Mouse (Mus musculus): ENCODE data around the gene Cog1. TPM values are rescaled to one million over a fixed set of nuclear protein-coding genes. Genes with fewer than 3 reads are reported as not detected.

The Cog1 gene
- polyA plus RNA-seq, 1 experiment from 2014 or later: 30.1 TPM

DNA sequence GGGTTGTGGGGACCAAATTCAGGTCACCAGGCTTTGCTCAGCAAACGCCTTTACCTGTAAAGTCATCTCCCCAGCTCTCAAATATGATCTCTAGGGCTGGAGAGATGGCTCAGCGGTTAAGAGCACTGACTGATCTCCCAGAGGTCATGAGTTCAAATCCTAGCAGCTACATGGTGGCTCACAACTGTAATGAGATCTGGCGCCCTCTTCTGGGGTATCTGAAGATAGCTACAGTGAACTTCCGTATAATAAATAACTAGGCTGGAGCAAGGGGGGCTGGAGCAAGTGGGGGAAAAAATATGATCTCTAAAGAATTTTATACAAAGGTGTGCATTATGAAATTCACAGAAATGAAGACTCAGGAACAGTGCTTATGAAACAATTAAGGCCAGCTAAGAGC is 21.2 kb upstream of the Cog1 start:
- Histone ChIP-seq H3K9me3 (ENCODE audit: control insufficient read depth, low read length) (no peaks in the 10 kb centered on the region), H3K4me1 (ENCODE audit: control insufficient read depth, insufficient read depth, low read length) (no peaks in the 10 kb centered on the region), H3K4me2 (no peak overlapping the region), H3K4me3 (ENCODE audit: low read depth, low read length) (no peak overlapping the region), H3K27ac (ENCODE audit: low read depth, low read length) (no peak overlapping the region), H3K9ac (ENCODE audit: low read length) (no peak overlapping the region), H3K36me3 (ENCODE audit: control insufficient read depth, insufficient read depth, low read length) (0 out of 2 replicates have a peak, but pooled peaks cover 2% of the 10 kb centered on the region), H3K27me3 (ENCODE audit: control insufficient read depth, insufficient read depth, low read length) (no peaks in the 10 kb centered on the region)
- peak; percentile 82 for DNase-seq (ENCODE audit: low spot score, missing footprints)
- WGBS: 53% methylated on average over 4 of the region's 4 CpGs
- no peak for ATAC-seq (ENCODE audit: low FRiP score)

DNA sequence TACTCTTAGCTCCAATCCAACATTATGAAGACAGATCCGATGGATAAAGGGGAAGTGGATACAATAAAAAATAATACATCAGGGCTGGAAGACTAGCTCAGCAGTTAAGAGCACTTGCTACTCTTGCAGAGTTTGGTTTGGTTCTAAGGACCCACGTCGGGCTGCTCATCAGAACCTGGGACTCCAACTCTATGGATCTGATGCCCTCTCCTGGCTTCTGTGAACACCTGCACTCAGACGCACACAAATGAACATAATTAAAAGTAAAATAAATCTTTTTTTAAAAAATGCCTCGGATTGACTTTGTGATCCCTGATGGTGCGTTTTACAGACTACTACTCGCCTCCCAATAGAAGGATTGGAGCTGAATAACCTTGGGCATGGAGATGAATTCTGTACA is 18.3 kb upstream of the Cog1 start:
- ATAC-seq (ENCODE audit: low FRiP score) (no peak), DNase-seq (ENCODE audit: low spot score, missing footprints) (no peak)
- no peak overlapping the region for H3K9ac ChIP-seq (ENCODE audit: low read length)
- H3K27me3 ChIP-seq (ENCODE audit: control insufficient read depth, insufficient read depth, low read length): no peaks in the 10 kb centered on the region
- H3K4me1 ChIP-seq (ENCODE audit: control insufficient read depth, insufficient read depth, low read length): no peaks in the 10 kb centered on the region
- 62% methylated on average over 7 of the region's 7 CpGs for WGBS
- no peaks in the 10 kb centered on the region for H3K36me3 ChIP-seq (ENCODE audit: control insufficient read depth, insufficient read depth, low read length)
- no peak overlapping the region for H3K4me3 ChIP-seq (ENCODE audit: low read depth, low read length)
- H3K9me3 ChIP-seq (ENCODE audit: control insufficient read depth, low read length): no peaks in the 10 kb centered on the region
- H3K27ac ChIP-seq (ENCODE audit: low read depth, low read length): no peak overlapping the region
- H3K4me2 ChIP-seq: no peak overlapping the region

DNA sequence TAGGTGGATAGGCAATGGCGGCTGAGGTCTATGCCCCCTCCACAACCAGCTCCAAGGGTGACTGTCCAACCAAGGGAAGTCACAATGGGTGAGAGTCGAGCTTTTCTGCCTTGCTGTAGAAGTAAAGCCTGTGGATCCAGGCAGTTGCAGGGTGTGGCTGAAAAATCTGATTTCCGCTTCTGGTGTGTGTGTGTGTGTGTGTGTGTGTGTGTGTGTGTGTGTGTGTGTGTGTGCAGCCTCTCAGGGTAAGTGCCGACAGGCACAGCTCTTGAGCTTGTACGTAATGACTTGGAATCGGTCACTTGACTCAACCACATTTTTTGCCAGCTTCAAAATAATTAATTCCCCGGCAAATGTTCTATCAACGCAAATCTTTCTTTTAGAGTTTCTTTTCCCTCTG is 17.7 kb upstream of the Cog1 start:
- Histone ChIP-seq H3K4me2 (no peak overlapping the region), H3K27me3 (ENCODE audit: control insufficient read depth, insufficient read depth, low read length) (no peaks in the 10 kb centered on the region), H3K36me3 (ENCODE audit: control insufficient read depth, insufficient read depth, low read length) (no peaks in the 10 kb centered on the region), H3K9me3 (ENCODE audit: control insufficient read depth, low read length) (no peaks in the 10 kb centered on the region), H3K4me1 (ENCODE audit: control insufficient read depth, insufficient read depth, low read length) (no peaks in the 10 kb centered on the region), H3K27ac (ENCODE audit: low read depth, low read length) (no peak overlapping the region), H3K4me3 (ENCODE audit: low read depth, low read length) (no peak overlapping the region), H3K9ac (ENCODE audit: low read length) (no peak overlapping the region)
- ATAC-seq (ENCODE audit: low FRiP score) (no peak), DNase-seq (ENCODE audit: low spot score, missing footprints) (no peak)
- WGBS: 89% methylated on average over 8 of the region's 8 CpGs

DNA sequence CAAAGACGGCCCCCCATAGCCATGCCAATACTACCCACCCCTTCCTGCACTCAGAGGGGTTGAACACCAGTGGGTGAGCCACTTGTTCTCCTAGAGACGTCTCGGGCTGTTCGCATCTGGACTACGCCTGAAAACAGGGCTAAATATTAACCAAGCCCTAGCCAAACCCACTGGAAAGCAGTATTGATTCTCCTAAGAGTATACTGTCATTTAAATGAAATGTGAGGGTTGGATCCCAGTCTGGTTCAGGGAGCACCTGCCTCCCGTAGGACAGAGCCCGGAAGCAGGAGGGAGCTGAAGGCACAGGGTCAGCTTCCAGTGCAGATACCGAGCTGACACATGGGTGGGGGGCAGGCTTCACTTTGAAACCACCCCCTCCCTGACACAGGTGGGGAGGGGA is 17.1 kb upstream of the Cog1 start:
- Histone ChIP-seq H3K27me3 (ENCODE audit: control insufficient read depth, insufficient read depth, low read length) (no peaks in the 10 kb centered on the region), H3K4me2 (no peak overlapping the region), H3K4me3 (ENCODE audit: low read depth, low read length) (no peak overlapping the region), H3K36me3 (ENCODE audit: control insufficient read depth, insufficient read depth, low read length) (no peaks in the 10 kb centered on the region), H3K9me3 (ENCODE audit: control insufficient read depth, low read length) (no peaks in the 10 kb centered on the region), H3K9ac (ENCODE audit: low read length) (no peak overlapping the region), H3K27ac (ENCODE audit: low read depth, low read length) (no peak overlapping the region), H3K4me1 (ENCODE audit: control insufficient read depth, insufficient read depth, low read length) (no peaks in the 10 kb centered on the region)
- 81% methylated on average over 8 of the region's 8 CpGs for WGBS
- no peak for DNase-seq (ENCODE audit: low spot score, missing footprints)
- no peak for ATAC-seq (ENCODE audit: low FRiP score)

DNA sequence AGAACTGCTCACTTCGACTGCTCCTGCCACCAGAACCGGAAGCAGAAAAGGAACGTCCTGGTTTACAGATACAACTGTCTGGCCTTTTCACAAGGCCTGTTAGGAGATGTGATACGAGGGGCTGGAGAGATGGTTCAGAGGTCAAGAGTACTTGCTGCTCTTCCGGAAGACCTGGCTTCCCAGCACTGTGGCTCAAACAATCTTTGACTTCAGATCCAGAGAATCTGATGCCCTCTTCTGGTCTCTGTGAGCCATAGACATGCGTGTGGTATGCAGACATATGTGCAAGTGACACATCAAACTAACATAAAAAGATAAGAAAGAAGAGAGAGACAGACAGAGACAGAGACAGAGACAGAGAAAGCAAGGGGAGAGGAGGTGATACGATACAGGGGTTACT is 16.7 kb upstream of the Cog1 start:
- ATAC-seq (ENCODE audit: low FRiP score): no peak

DNA sequence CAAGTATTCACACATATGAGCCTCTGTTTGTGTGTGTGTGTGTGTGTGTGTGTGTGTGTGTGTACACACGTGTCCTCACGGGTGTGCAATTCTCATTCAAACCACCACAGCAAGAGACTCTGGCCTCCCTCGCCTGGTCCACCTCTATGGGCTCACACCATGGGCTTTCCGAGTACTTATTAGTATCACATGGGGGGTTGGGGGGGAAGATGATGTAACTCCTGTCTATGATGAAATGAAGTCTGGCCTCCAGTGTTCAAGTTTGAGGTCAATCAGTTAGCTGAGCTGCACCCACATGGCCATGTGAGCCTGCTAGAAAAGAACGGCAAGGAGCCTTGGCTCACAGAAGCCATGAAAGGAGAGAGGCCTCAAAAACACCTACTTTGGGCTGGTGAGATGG is 15.6 kb upstream of the Cog1 start:
- no peaks in the 10 kb centered on the region for H3K27me3 ChIP-seq (ENCODE audit: control insufficient read depth, insufficient read depth, low read length)
- H3K4me3 ChIP-seq (ENCODE audit: low read depth, low read length): no peak overlapping the region
- H3K9me3 ChIP-seq (ENCODE audit: control insufficient read depth, low read length): no peaks in the 10 kb centered on the region
- no peak overlapping the region for H3K4me2 ChIP-seq
- no peaks in the 10 kb centered on the region for H3K4me1 ChIP-seq (ENCODE audit: control insufficient read depth, insufficient read depth, low read length)
- DNase-seq (ENCODE audit: low spot score, missing footprints): no peak
- H3K36me3 ChIP-seq (ENCODE audit: control insufficient read depth, insufficient read depth, low read length): no peaks in the 10 kb centered on the region
- no peak overlapping the region for H3K9ac ChIP-seq (ENCODE audit: low read length)
- WGBS: 93% methylated on average over 5 of the region's 5 CpGs
- no peak overlapping the region for H3K27ac ChIP-seq (ENCODE audit: low read depth, low read length)
- ATAC-seq (ENCODE audit: low FRiP score): no peak

More for the DNA sequence above, 16.7 kb upstream of the Cog1 start:
- Histone ChIP-seq H3K9ac (ENCODE audit: low read length) (no peak overlapping the region), H3K4me2 (no peak overlapping the region), H3K27ac (ENCODE audit: low read depth, low read length) (no peak overlapping the region), H3K27me3 (ENCODE audit: control insufficient read depth, insufficient read depth, low read length) (no peaks in the 10 kb centered on the region), H3K9me3 (ENCODE audit: control insufficient read depth, low read length) (no peaks in the 10 kb centered on the region), H3K4me1 (ENCODE audit: control insufficient read depth, insufficient read depth, low read length) (no peaks in the 10 kb centered on the region), H3K36me3 (ENCODE audit: control insufficient read depth, insufficient read depth, low read length) (no peaks in the 10 kb centered on the region), H3K4me3 (ENCODE audit: low read depth, low read length) (no peak overlapping the region)
- 86% methylated on average over 7 of the region's 7 CpGs for WGBS
- no peak for DNase-seq (ENCODE audit: low spot score, missing footprints)

DNA sequence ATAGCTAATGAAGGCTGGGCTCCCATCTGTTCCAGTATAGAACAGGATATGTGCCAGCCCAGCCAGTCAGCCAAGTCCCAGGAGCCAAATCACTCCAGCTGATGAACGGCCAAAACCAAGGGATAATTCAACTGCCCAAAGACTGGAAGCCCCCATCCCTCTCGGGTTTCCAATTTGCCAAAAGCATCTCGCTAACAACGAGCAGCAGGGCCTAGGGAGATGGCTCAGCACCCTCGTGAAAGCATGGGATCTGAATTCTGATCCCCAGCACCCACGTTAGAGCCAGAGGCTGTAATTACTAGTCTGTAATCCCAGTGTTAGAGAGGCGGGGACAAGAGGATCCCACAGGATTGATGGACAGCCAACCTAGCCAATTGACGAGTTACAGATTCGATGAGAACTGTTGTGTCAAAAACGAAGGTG is 14.3 kb upstream of the Cog1 start:
- no peaks in the 10 kb centered on the region for H3K4me1 ChIP-seq (ENCODE audit: control insufficient read depth, insufficient read depth, low read length)
- ATAC-seq (ENCODE audit: low FRiP score) (no peak), DNase-seq (ENCODE audit: low spot score, missing footprints) (no peak)
- H3K9me3 ChIP-seq (ENCODE audit: control insufficient read depth, low read length): no peaks in the 10 kb centered on the region
- no peaks in the 10 kb centered on the region for H3K36me3 ChIP-seq (ENCODE audit: control insufficient read depth, insufficient read depth, low read length)
- no peak overlapping the region for H3K27ac ChIP-seq (ENCODE audit: low read depth, low read length)
- no peak overlapping the region for H3K9ac ChIP-seq (ENCODE audit: low read length)
- H3K4me2 ChIP-seq: no peak overlapping the region
- no peak overlapping the region for H3K4me3 ChIP-seq (ENCODE audit: low read depth, low read length)
- no peaks in the 10 kb centered on the region for H3K27me3 ChIP-seq (ENCODE audit: control insufficient read depth, insufficient read depth, low read length)
- WGBS: 77% methylated on average over 10 of the region's 10 CpGs

DNA sequence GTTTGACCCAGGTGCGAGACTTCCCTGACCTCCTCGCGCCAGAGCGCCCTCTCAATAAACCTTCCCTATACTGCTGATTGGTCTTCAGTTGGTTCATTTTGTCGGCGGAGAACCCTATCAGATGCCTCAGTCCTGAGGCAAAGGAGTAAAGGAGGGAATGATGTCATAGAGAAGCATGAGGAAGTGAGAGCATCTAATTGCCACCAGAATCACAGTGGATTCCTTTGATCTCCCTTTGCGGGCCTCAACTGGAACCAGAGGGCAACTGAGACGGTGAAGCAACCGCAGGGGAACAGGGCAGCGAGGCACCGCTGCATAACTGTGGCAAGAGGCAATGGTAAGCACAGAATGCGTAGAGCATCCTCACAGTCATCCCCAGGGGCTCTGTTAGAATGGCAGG is 10.3 kb upstream of the Cog1 start:
- 93% methylated on average over 12 of the region's 12 CpGs for WGBS
- no peaks in the 10 kb centered on the region for H3K4me1 ChIP-seq (ENCODE audit: control insufficient read depth, insufficient read depth, low read length)
- no peak for DNase-seq (ENCODE audit: low spot score, missing footprints)

DNA sequence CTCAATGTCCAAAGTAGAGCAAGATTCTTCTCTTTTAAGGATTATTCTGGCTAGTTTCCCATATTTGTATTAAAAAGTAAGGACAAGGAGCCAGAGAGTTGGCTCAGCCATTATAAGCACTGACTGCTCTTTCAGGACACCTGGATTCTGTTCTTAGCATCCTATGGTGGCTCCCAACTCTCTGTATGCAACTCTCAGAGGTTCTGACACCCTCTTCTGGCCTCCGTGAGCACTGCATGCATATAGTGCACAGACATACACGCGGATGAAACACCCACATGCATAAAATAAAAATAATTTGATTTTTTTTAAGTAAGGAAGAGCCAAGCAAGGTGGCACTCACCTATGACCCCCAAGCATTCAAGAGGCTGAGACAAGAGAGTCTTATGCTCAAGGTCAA is 3.8 kb upstream of the Cog1 start:
- Histone ChIP-seq H3K9me3 (ENCODE audit: control insufficient read depth, low read length) (no peaks in the 10 kb centered on the region), H3K4me3 (ENCODE audit: low read depth, low read length) (no peak overlapping the region), H3K9ac (ENCODE audit: low read length) (no peak overlapping the region), H3K4me2 (no peak overlapping the region), H3K27ac (ENCODE audit: low read depth, low read length) (no peak overlapping the region), H3K36me3 (ENCODE audit: control insufficient read depth, insufficient read depth, low read length) (no peaks in the 10 kb centered on the region), H3K27me3 (ENCODE audit: control insufficient read depth, insufficient read depth, low read length) (no peaks in the 10 kb centered on the region; the same call in 1 of the 2 replicates), H3K4me1 (ENCODE audit: control insufficient read depth, insufficient read depth, low read length) (peaks cover 6% of the 10 kb centered on the region; the same call in 1 of the 2 replicates)
- DNase-seq (ENCODE audit: low spot score, missing footprints): no peak
- no peak for ATAC-seq (ENCODE audit: low FRiP score)
- 90% methylated on average over 3 of the region's 3 CpGs for WGBS

More for the DNA sequence above, 10.3 kb upstream of the Cog1 start:
- H3K36me3 ChIP-seq (ENCODE audit: control insufficient read depth, insufficient read depth, low read length): no peaks in the 10 kb centered on the region
- H3K27me3 ChIP-seq (ENCODE audit: control insufficient read depth, insufficient read depth, low read length): no peaks in the 10 kb centered on the region
- H3K9me3 ChIP-seq (ENCODE audit: control insufficient read depth, low read length): no peaks in the 10 kb centered on the region
- H3K4me3 ChIP-seq (ENCODE audit: low read depth, low read length): no peak overlapping the region
- ATAC-seq (ENCODE audit: low FRiP score): no peak
- no peak overlapping the region for H3K27ac ChIP-seq (ENCODE audit: low read depth, low read length)
- no peak overlapping the region for H3K4me2 ChIP-seq
- H3K9ac ChIP-seq (ENCODE audit: low read length): no peak overlapping the region

Data from midbrain, embryonic 11.5 days (tissue).